Mouse (Mus musculus) ES-E14 (cell line): ENCODE measurements around the gene Tmem223.

Source experiments
- MAFK ChIP-seq: IDR thresholded peaks from 2 replicates; pipeline ENCODE4 v1.6.1; 2014; ENCODE audit warnings: mild to moderate bottlenecking, low read depth, low read length, inconsistent platforms; ENCODE audit not compliant: insufficient read depth
- ZNF384 ChIP-seq: IDR thresholded peaks from 2 replicates; pipeline ENCODE4 v1.6.1; 2012; ENCODE audit warnings: low read depth, low read length, inconsistent platforms

GRCm38 (mm10) chr19:8772996-8773395 lies 2.2 kb downstream of the Tmem223 start:
- TF ChIP-seq MAFK (no peak), ZNF384 (no peak)
